Mouse (Mus musculus): ENCODE data around the gene Camta1.

The Camta1 gene

GRCm38 (mm10) chr4:151860441-151861331, 990 bp downstream of the Camta1 start:
- DNase-seq = peak; percentile 97

- DNase-seq = no peak
These were observed 2.4 kb downstream of the Camta1 start for GRCm38 (mm10) chr4:151859275-151859674.

- DNase-seq = no peak
These were observed 7.7 kb downstream of the Camta1 start for GRCm38 (mm10) chr4:151853949-151854348.

GRCm38 (mm10) chr4:151851179-151851578, 10.5 kb downstream of the Camta1 start:
- DNase-seq = peak; percentile 89

GRCm38 (mm10) chr4:151842591-151842990, 19.1 kb downstream of the Camta1 start:
- no peak for DNase-seq

- DNase-seq = peak; percentile 86
These were observed 23.2 kb downstream of the Camta1 start for GRCm38 (mm10) chr4:151838518-151838917.

- DNase-seq = peak; percentile 44
These were observed 25.8 kb downstream of the Camta1 start for GRCm38 (mm10) chr4:151835860-151836259.

GRCm38 (mm10) chr4:151834536-151834935, 27.1 kb downstream of the Camta1 start:
- peak; percentile 75 for DNase-seq

GRCm38 (mm10) chr4:151833940-151834449, 27.7 kb downstream of the Camta1 start:
- peak; percentile 4 for DNase-seq

GRCm38 (mm10) chr4:151827840-151828239, 33.8 kb downstream of the Camta1 start:
- DNase-seq = no peak

- DNase-seq = no peak
These were observed 34.3 kb downstream of the Camta1 start for GRCm38 (mm10) chr4:151827356-151827755.

GRCm38 (mm10) chr4:151823963-151824362, 37.7 kb downstream of the Camta1 start:
- peak; percentile 94 for DNase-seq

- DNase-seq = no peak
These were observed 38.7 kb downstream of the Camta1 start for GRCm38 (mm10) chr4:151822986-151823385.

GRCm38 (mm10) chr4:151817981-151818766, 43.5 kb downstream of the Camta1 start:
- no peak for DNase-seq

- DNase-seq = no peak
These were observed 48.0 kb downstream of the Camta1 start for GRCm38 (mm10) chr4:151813711-151814110.

- DNase-seq = no peak
These were observed 56.0 kb downstream of the Camta1 start for GRCm38 (mm10) chr4:151805685-151806084.

GRCm38 (mm10) chr4:151805046-151805445, 56.6 kb downstream of the Camta1 start:
- no peak for DNase-seq

GRCm38 (mm10) chr4:151804208-151804607, 57.5 kb downstream of the Camta1 start:
- DNase-seq = no peak

GRCm38 (mm10) chr4:151798630-151799029, 63.0 kb downstream of the Camta1 start:
- no peak for DNase-seq

- no peak for DNase-seq
These were observed 68.0 kb downstream of the Camta1 start for GRCm38 (mm10) chr4:151793694-151794093.

GRCm38 (mm10) chr4:151786946-151787705, 74.5 kb downstream of the Camta1 start:
- DNase-seq = peak; percentile 95

- DNase-seq = no peak
These were observed 81.2 kb downstream of the Camta1 start for GRCm38 (mm10) chr4:151780511-151780910.

GRCm38 (mm10) chr4:151779962-151780459, 81.7 kb downstream of the Camta1 start:
- DNase-seq = no peak
